Mouse (Mus musculus): ENCODE measurements at regions not wholly inside any gene's neighbourhood (a gene's known extent, or its start where the extent isn't known, plus 50 kb on each side); places are given as distances from the start of the nearest gene placed in this dataset.

GRCm38 (mm10) chr17:47317651-47318050, 51.0 kb upstream of the Mrps10 start:
- DNase-seq (ENCODE audit: low spot score), result no peak

- no peak for DNase-seq (ENCODE audit: low spot score)
Observed at GRCm38 (mm10) chr17:47313162-47313561, 55.5 kb upstream of the Mrps10 start.

GRCm38 (mm10) chr17:47311272-47311671, 57.4 kb upstream of the Mrps10 start:
- DNase-seq (ENCODE audit: low spot score), result no peak

- no peak for DNase-seq (ENCODE audit: low spot score)
Observed at GRCm38 (mm10) chr17:47306027-47306761, 62.5 kb upstream of the Mrps10 start.

GRCm38 (mm10) chr17:47304463-47305199, 64.1 kb upstream of the Mrps10 start:
- DNase-seq (ENCODE audit: low spot score), result no peak

- DNase-seq (ENCODE audit: low spot score), result no peak
Observed at GRCm38 (mm10) chr17:47303600-47303999, 65.1 kb upstream of the Mrps10 start.

GRCm38 (mm10) chr17:47298396-47298919, 70.2 kb upstream of the Mrps10 start:
- DNase-seq (ENCODE audit: low spot score), result no peak

- DNase-seq (ENCODE audit: low spot score), result peak; percentile 65
Observed at GRCm38 (mm10) chr17:47297965-47298364, 70.7 kb upstream of the Mrps10 start.

GRCm38 (mm10) chr17:47296709-47297450, 71.8 kb upstream of the Mrps10 start:
- DNase-seq (ENCODE audit: low spot score), result no peak

- DNase-seq (ENCODE audit: low spot score), result no peak
Observed at GRCm38 (mm10) chr17:47295315-47296011, 73.2 kb upstream of the Mrps10 start.

- no peak for DNase-seq (ENCODE audit: low spot score)
Observed at GRCm38 (mm10) chr17:47294091-47294534, 74.6 kb upstream of the Mrps10 start.

GRCm38 (mm10) chr17:47293178-47293577, 75.5 kb upstream of the Mrps10 start:
- DNase-seq (ENCODE audit: low spot score), result no peak

GRCm38 (mm10) chr17:47291558-47291957, 77.1 kb upstream of the Mrps10 start:
- no peak for DNase-seq (ENCODE audit: low spot score)

GRCm38 (mm10) chr17:47285616-47286015, 83.1 kb upstream of the Mrps10 start:
- DNase-seq (ENCODE audit: low spot score), result no peak

GRCm38 (mm10) chr17:47284236-47284635, 84.5 kb upstream of the Mrps10 start:
- no peak for DNase-seq (ENCODE audit: low spot score)

GRCm38 (mm10) chr17:47283158-47283557, 85.5 kb upstream of the Mrps10 start:
- no peak for DNase-seq (ENCODE audit: low spot score)

- DNase-seq (ENCODE audit: low spot score), result no peak
Observed at GRCm38 (mm10) chr17:47282476-47282875, 86.2 kb upstream of the Mrps10 start.

GRCm38 (mm10) chr17:47277890-47278289, 90.8 kb upstream of the Mrps10 start:
- no peak for DNase-seq (ENCODE audit: low spot score)

- DNase-seq (ENCODE audit: low spot score), result no peak
Observed at GRCm38 (mm10) chr17:47276639-47277038, 92.0 kb upstream of the Mrps10 start.

- no peak for DNase-seq (ENCODE audit: low spot score)
Observed at GRCm38 (mm10) chr17:47275796-47276311, 92.8 kb upstream of the Mrps10 start.

GRCm38 (mm10) chr17:47273309-47273708, 95.4 kb upstream of the Mrps10 start:
- no peak for DNase-seq (ENCODE audit: low spot score)

Data from testis, postnatal 10 days (tissue).